Mouse (Mus musculus) forebrain, embryonic 14.5 days (tissue): Measurements from ENCODE around the gene Pgd. TPM values are rescaled to one million over a fixed set of nuclear protein-coding genes. Genes with fewer than 3 reads are reported as not detected.
"Not testable (repeated sequence)": the region's sequence is repeated elsewhere in the genome, so short reads cannot be mapped to it uniquely, and the experiment has no call there.

Experiments
- ATAC-seq: fragments of 200-750 bp; cut with Nextera tagmentation; 2 replicates; pipeline ENCODE4 v1.8.0; 2017; ENCODE audit warnings: mild to moderate bottlenecking, moderate library complexity
- DNase-seq: peaks from one replicate; pipeline ENCODE4 v3.0.0-alpha.2; 2015; ENCODE audit warnings: low spot score
- H3K27ac ChIP-seq: fragments of 300-500 bp; sonication (generic); 2 replicates; pipeline ENCODE4 v1.5.1; 2014; ENCODE audit warnings: low read depth, mild to moderate bottlenecking, control low read depth, low read length, moderate library complexity
- H3K27me3 ChIP-seq: fragments of 300-500 bp; sonication (generic); replicated peaks from 2 replicates; pipeline ENCODE4 v1.6.1; 2014; ENCODE audit warnings: low read length, control low read depth, mixed read lengths; ENCODE audit not compliant: control insufficient read depth, insufficient read depth
- H3K36me3 ChIP-seq: fragments of 300-500 bp; sonication (generic); 2 replicates; pipeline ENCODE4 v1.6.1; 2014; ENCODE audit warnings: low read length, control low read depth; ENCODE audit not compliant: control insufficient read depth, insufficient read depth
- H3K4me1 ChIP-seq: fragments of 300-500 bp; sonication (generic); 2 replicates; pipeline ENCODE4 v1.6.1; 2014; ENCODE audit warnings: antibody characterized with exemption, low read length, control low read depth; ENCODE audit not compliant: control insufficient read depth, insufficient read depth
- H3K4me2 ChIP-seq: fragments of 300-500 bp; sonication (generic); 2 replicates; pipeline ENCODE4 v1.6.1; 2014; ENCODE audit warnings: mild to moderate bottlenecking, control low read depth, low read length
- H3K4me3 ChIP-seq: fragments of 300-500 bp; sonication (generic); 2 replicates; pipeline ENCODE4 v1.5.1; 2014; ENCODE audit warnings: low read depth, low read length, control low read depth
- H3K9ac ChIP-seq: fragments of 300-500 bp; sonication (generic); 2 replicates; pipeline ENCODE4 v1.6.1; 2014; ENCODE audit warnings: mild to moderate bottlenecking, low read length, control low read depth, moderate library complexity
- H3K9me3 ChIP-seq: fragments of 300-500 bp; sonication (generic); replicated peaks from 2 replicates; pipeline ENCODE4 v1.6.1; 2016; ENCODE audit warnings: low read length, control low read depth, mixed read lengths; ENCODE audit not compliant: control insufficient read depth
- WGBS: fragments of 180-500 bp; shearing (Covaris S2); extraction: QIAGEN DNeasy Blood & Tissue Kit; methylation state at CpG from one replicate; pipeline ENCODE4 v1.1.7; 2014; 5-methylcytosine and 5-hydroxymethylcytosine counted together
- polyA plus RNA-seq: library from polyadenylated mRNA; unstranded; fragments of >200 nt; fragmentation: Nextera tagmentation; extraction: Ambion mirVana; gene quantifications from 2 replicates; pipeline ENCODE4 v1.2.1, GENCODE M21; 2014

Gene Pgd
- polyA plus RNA-seq, 1 experiment from 2014 or later, result 48.1 TPM

GRCm38 (mm10) chr4:149123432-149123831 lies 43.1 kb downstream of the Pgd start:
- DNase-seq, result no peak
- Histone ChIP-seq H3K4me2 (no peak overlapping the region), H3K9ac (no peak overlapping the region), H3K36me3 (peaks cover 22% of the 10 kb centered on the region), H3K4me1 (no peaks in the 10 kb centered on the region), H3K27ac (no peak overlapping the region), H3K27me3 (no peaks in the 10 kb centered on the region), H3K4me3 (no peak overlapping the region), H3K9me3 (no peaks in the 10 kb centered on the region)
- ATAC-seq, result no peak
- WGBS, result 62% methylated on average over 5 of the region's 5 CpGs

- not testable (repeated sequence) for H3K4me1 ChIP-seq, H3K27ac ChIP-seq, ATAC-seq, H3K9me3 ChIP-seq, H3K9ac ChIP-seq, H3K4me3 ChIP-seq, H3K4me2 ChIP-seq, DNase-seq, H3K27me3 ChIP-seq
- 82% methylated on average over 12 of the region's 12 CpGs for WGBS
- peaks cover 22% of the 10 kb centered on the region; the same call in 1 of the 2 replicates for H3K36me3 ChIP-seq
These were observed 46.5 kb downstream of the Pgd start for GRCm38 (mm10) chr4:149119978-149120562.

GRCm38 (mm10) chr4:149103875-149104561 lies 62.6 kb downstream of the Pgd start, which contains the start of gene Dffa:
Gene Dffa (plus strand): TSS chr4:149104146.
- ATAC-seq (peak; percentile 93), DNase-seq (peak; percentile 97)
- peak within 1 kb of the TSS; percentile 74 for H3K4me3 ChIP-seq
- H3K4me2 ChIP-seq, result peak within 1 kb of the TSS; percentile 90
- under 1% methylated on average over 35 of the region's 35 CpGs for WGBS
- H3K27me3 ChIP-seq, result no peaks in the 10 kb centered on the region
- H3K9ac ChIP-seq, result peak within 1 kb of the TSS; percentile 87
- no peaks in the 10 kb centered on the region for H3K9me3 ChIP-seq
- peaks cover 6% of the 10 kb centered on the region; the same call in 1 of the 2 replicates for H3K4me1 ChIP-seq
- no peak within 1 kb of the TSS for H3K27ac ChIP-seq
- H3K36me3 ChIP-seq, result peaks cover 24% of the 10 kb centered on the region

- H3K9ac ChIP-seq, result no peak overlapping the region
- no peak for ATAC-seq
- 88% methylated on average over 3 of the region's 3 CpGs for WGBS
- peaks cover 4% of the 10 kb centered on the region for H3K36me3 ChIP-seq
- no peak overlapping the region for H3K4me2 ChIP-seq
- no peak overlapping the region for H3K4me3 ChIP-seq
- no peak overlapping the region for H3K27ac ChIP-seq
- peaks cover 12% of the 10 kb centered on the region for H3K4me1 ChIP-seq
- H3K9me3 ChIP-seq, result no peaks in the 10 kb centered on the region
- DNase-seq, result no peak
- H3K27me3 ChIP-seq, result no peaks in the 10 kb centered on the region
These were observed 65.1 kb downstream of the Pgd start for GRCm38 (mm10) chr4:149101456-149101855.

- not testable (repeated sequence) for H3K27me3 ChIP-seq, H3K27ac ChIP-seq, H3K9ac ChIP-seq, ATAC-seq, H3K36me3 ChIP-seq, H3K9me3 ChIP-seq, H3K4me3 ChIP-seq, H3K4me2 ChIP-seq, DNase-seq
- 88% methylated on average over 12 of the region's 12 CpGs for WGBS
- H3K4me1 ChIP-seq, result peaks cover 12% of the 10 kb centered on the region
These were observed 66.1 kb downstream of the Pgd start for GRCm38 (mm10) chr4:149100449-149100848.

Other genes with a start within 250 kb of the Pgd start
- gene Pex14, start 66.9 kb downstream of the Pgd start, polyA plus RNA-seq, result 30.7 and 43.1 TPM in 2 replicates
- gene Dffa, start 62.6 kb downstream of the Pgd start, polyA plus RNA-seq, result 17.8 and 20.6 TPM in 2 replicates
- 0.63 and 1.7 TPM in 2 replicates for gene Cort, start 40.0 kb downstream of the Pgd start, polyA plus RNA-seq
- gene Cenps, start 29.1 kb downstream of the Pgd start, polyA plus RNA-seq, result 24.4 and 29.2 TPM in 2 replicates
- 101 and 132 TPM in 2 replicates for gene Kif1b, start 140.9 kb upstream of the Pgd start, polyA plus RNA-seq